In genomic region chr7:112663314-112663966, GRCm38 (mm10) we compare ENCODE assay signal across 8 mouse cellular contexts. TPM values are rescaled to one million over a fixed set of nuclear protein-coding genes. Genes with fewer than 3 reads are reported as not detected.
DNase-seq lines count a peak whose midpoint lies in the region; ATAC-seq and TF ChIP-seq lines count a peak whose summit lies in the region.

No protein-coding gene starts in this region.

- H3K4me2 ChIP-seq in intestine, embryonic 14.5 days (ENCODE audit: low read length) = peak overlapping the region; percentile 30
- H3K4me2 ChIP-seq in intestine, postnatal 0 days (replicated peaks; ENCODE audit: low read depth) = no peak overlapping the region
- H3K4me2 ChIP-seq in hindbrain, embryonic 14.5 days (replicated peaks) = no peak overlapping the region; the same call in 1 of the 2 replicates
- no peak overlapping the region for H3K4me2 ChIP-seq in midbrain, embryonic 14.5 days (ENCODE audit: low read length)

- peaks cover 20% of the 10 kb centered on the region for H3K4me1 ChIP-seq in intestine, embryonic 14.5 days (replicated peaks; ENCODE audit: control insufficient read depth, insufficient read depth, low read length)
- no peaks in the 10 kb centered on the region for H3K4me1 ChIP-seq in intestine, postnatal 0 days (replicated peaks; ENCODE audit: control insufficient read depth, insufficient read depth, low read length)
- peaks cover 11% of the 10 kb centered on the region; the same call in 1 of the 2 replicates for H3K4me1 ChIP-seq in hindbrain, embryonic 14.5 days (replicated peaks; ENCODE audit: control insufficient read depth, insufficient read depth, low read length)
- H3K4me1 ChIP-seq in limb, embryonic 10.5 days = peaks cover 28% of the 10 kb centered on the region
- peaks cover 9% of the 10 kb centered on the region; the same call in 1 of the 2 replicates for H3K4me1 ChIP-seq in midbrain, embryonic 14.5 days (ENCODE audit: control insufficient read depth, insufficient read depth, low read length)

- H3K27ac ChIP-seq in intestine, embryonic 14.5 days (ENCODE audit: low read depth) = peak overlapping the region; percentile 91
- H3K27ac ChIP-seq in intestine, postnatal 0 days (ENCODE audit: low read depth, low read length) = no peak overlapping the region
- peak overlapping the region; percentile 41; the same call in 1 of the 2 replicates for H3K27ac ChIP-seq in hindbrain, embryonic 14.5 days
- H3K27ac ChIP-seq in limb, embryonic 10.5 days = peak overlapping the region; percentile 40
- 0 out of 2 replicates have a peak overlapping the region, but pooled peaks have one; percentile 9 for H3K27ac ChIP-seq in midbrain, embryonic 14.5 days (replicated peaks; ENCODE audit: low read depth, low read length)

- H3K36me3 ChIP-seq in intestine, embryonic 14.5 days (ENCODE audit: control insufficient read depth, insufficient read depth, low read length) = no peaks in the 10 kb centered on the region
- no peaks in the 10 kb centered on the region for H3K36me3 ChIP-seq in intestine, postnatal 0 days (ENCODE audit: control insufficient read depth, insufficient read depth)
- H3K36me3 ChIP-seq in hindbrain, embryonic 14.5 days (replicated peaks; ENCODE audit: control insufficient read depth, insufficient read depth) = no peaks in the 10 kb centered on the region
- no peaks in the 10 kb centered on the region for H3K36me3 ChIP-seq in limb, embryonic 10.5 days
- H3K36me3 ChIP-seq in midbrain, embryonic 14.5 days (ENCODE audit: control insufficient read depth, insufficient read depth, low read length) = no peaks in the 10 kb centered on the region

- H3K4me3 ChIP-seq in intestine, embryonic 14.5 days (ENCODE audit: low read depth, low read length) = no peak overlapping the region
- H3K4me3 ChIP-seq in intestine, postnatal 0 days (ENCODE audit: low read depth, low read length) = no peak overlapping the region
- H3K4me3 ChIP-seq in hindbrain, embryonic 14.5 days (replicated peaks; ENCODE audit: low read length) = no peak overlapping the region
- no peak overlapping the region for H3K4me3 ChIP-seq in limb, embryonic 10.5 days
- H3K4me3 ChIP-seq in midbrain, embryonic 14.5 days (replicated peaks; ENCODE audit: low read depth, low read length) = no peak overlapping the region

- TF ChIP-seq CTCF in intestine, postnatal 0 days (IDR thresholded peaks at IDR 0.05; ENCODE audit: low read depth) = no peak

- peak; percentile 74 for DNase-seq in intestine, embryonic 14.5 days (ENCODE audit: low spot score)
- no peak for DNase-seq in hindbrain, embryonic 14.5 days (ENCODE audit: low spot score)
- DNase-seq in limb, embryonic 10.5 days (ENCODE audit: low spot score) = no peak
- peak; percentile 62 for DNase-seq in midbrain, embryonic 14.5 days
- no peak for DNase-seq in cerebellum, postnatal 36 days
- DNase-seq in urinary bladder, adult 2 months (ENCODE audit: low spot score) = no peak

- no peak overlapping the region for H3K9ac ChIP-seq in intestine, embryonic 14.5 days (ENCODE audit: low read length)
- no peak overlapping the region for H3K9ac ChIP-seq in intestine, postnatal 0 days (ENCODE audit: low read depth, low read length)
- peak overlapping the region; percentile 24 for H3K9ac ChIP-seq in hindbrain, embryonic 14.5 days
- H3K9ac ChIP-seq in midbrain, embryonic 14.5 days (replicated peaks; ENCODE audit: low read length) = no peak overlapping the region

- peak; percentile 67; the same call in 1 of the 2 replicates for ATAC-seq in intestine, embryonic 14.5 days (replicated peaks; ENCODE audit: low FRiP score, low TSS enrichment, low read depth)
- no peak for ATAC-seq in intestine, postnatal 0 days
- peak; percentile 94 for ATAC-seq in frontal cortex, adult (ENCODE audit: low TSS enrichment)
- ATAC-seq in hindbrain, embryonic 14.5 days (ENCODE audit: low FRiP score) = no peak
- ATAC-seq in midbrain, embryonic 14.5 days (ENCODE audit: low FRiP score, low TSS enrichment) = no peak

- H3K9me3 ChIP-seq in intestine, embryonic 14.5 days (ENCODE audit: control insufficient read depth, low read length) = no peaks in the 10 kb centered on the region
- no peaks in the 10 kb centered on the region for H3K9me3 ChIP-seq in intestine, postnatal 0 days (ENCODE audit: control insufficient read depth)
- no peaks in the 10 kb centered on the region for H3K9me3 ChIP-seq in hindbrain, embryonic 14.5 days (ENCODE audit: control insufficient read depth, low read length)
- no peaks in the 10 kb centered on the region for H3K9me3 ChIP-seq in limb, embryonic 10.5 days (replicated peaks)
- no peaks in the 10 kb centered on the region for H3K9me3 ChIP-seq in midbrain, embryonic 14.5 days (ENCODE audit: control insufficient read depth, low read length)

- no peaks in the 10 kb centered on the region for H3K27me3 ChIP-seq in intestine, embryonic 14.5 days (replicated peaks; ENCODE audit: control insufficient read depth, insufficient read depth, low read length)
- no peaks in the 10 kb centered on the region for H3K27me3 ChIP-seq in intestine, postnatal 0 days (replicated peaks; ENCODE audit: control insufficient read depth, insufficient read depth, low read length)
- H3K27me3 ChIP-seq in hindbrain, embryonic 14.5 days (ENCODE audit: control insufficient read depth, insufficient read depth, low read length) = no peaks in the 10 kb centered on the region
- no peaks in the 10 kb centered on the region for H3K27me3 ChIP-seq in limb, embryonic 10.5 days (ENCODE audit: low read depth, poor library complexity, severe bottlenecking)
- H3K27me3 ChIP-seq in midbrain, embryonic 14.5 days (ENCODE audit: control insufficient read depth, insufficient read depth, low read length) = no peaks in the 10 kb centered on the region

- WGBS in intestine, embryonic 14.5 days = 13% methylated on average over 6 of the region's 6 CpGs
- whole genome bisulfite sequencing in intestine, postnatal 0 days = 42% methylated on average over 6 of the region's 6 CpGs
- 29% methylated on average over 6 of the region's 6 CpGs for WGBS in hindbrain, embryonic 14.5 days
- WGBS in limb, embryonic 10.5 days = 51% methylated on average over 6 of the region's 6 CpGs
- WGBS in midbrain, embryonic 14.5 days = 17% methylated on average over 6 of the region's 6 CpGs

RNA-seq across cellular contexts. Expression of gene Tead1, which starts 15.7 kb away (rescaled TPM):
- polyA plus RNA-seq in intestine, embryonic 14.5 days (2014; fragmentation: Nextera tagmentation; extraction: Ambion mirVana) = 18.6 and 20.2 TPM in 2 replicates
- polyA plus RNA-seq in intestine, postnatal 0 days (2015; fragmentation: Nextera tagmentation; extraction: Ambion mirVana) = 7.4 and 10.8 TPM in 2 replicates
- polyA plus RNA-seq in hindbrain, embryonic 14.5 days (2014; fragmentation: Nextera tagmentation; extraction: Ambion mirVana) = 6.5 and 16.0 TPM in 2 replicates
- 12.7 and 17.3 TPM in 2 replicates for polyA plus RNA-seq in limb, embryonic 10.5 days (2016; fragmentation: Nextera tagmentation; extraction: Ambion mirVana)
- polyA plus RNA-seq in midbrain, embryonic 14.5 days (2014; fragmentation: Nextera tagmentation; extraction: Ambion mirVana) = 10.6 and 10.7 TPM in 2 replicates
- polyA plus RNA-seq in urinary bladder, adult 2 months (2012; rRNA removed) = 43.5 and 60.2 TPM in 2 replicates

Comparison
In these comparisons a context has a peak if more than half of its experiments do, and no peak if none do; other contexts are left out.
1. ATAC-seq: peak in intestine, embryonic 14.5 days (single experiment) and frontal cortex, adult (single experiment); none in intestine, postnatal 0 days (single experiment), hindbrain, embryonic 14.5 days (single experiment) and midbrain, embryonic 14.5 days (single experiment).
2. DNase-seq: peak in intestine, embryonic 14.5 days (single experiment) and midbrain, embryonic 14.5 days (single experiment); none in hindbrain, embryonic 14.5 days (single experiment), limb, embryonic 10.5 days (single experiment), cerebellum, postnatal 36 days (0 of 2) and urinary bladder, adult 2 months (single experiment).